Mouse (Mus musculus) thymus, postnatal 10 days (tissue): ENCODE measurements around the gene Rps6ka6.
A peak's percentile ranks its signal among the peaks of the same experiment; 100 is the strongest.

ENCODE experiments used
- DNase-seq, 2 experiments: peaks; one replicate each; pipeline ENCODE4 v3.0.0; 2021; ENCODE audit warnings: low spot score in 2 of 2

The Rps6ka6 gene

GRCm38 (mm10) chrX:111537859-111538258 lies at the start of gene Rps6ka6:
Rps6ka6 (minus strand) TSS chrX:111537959.
- no peak for DNase-seq

DNA sequence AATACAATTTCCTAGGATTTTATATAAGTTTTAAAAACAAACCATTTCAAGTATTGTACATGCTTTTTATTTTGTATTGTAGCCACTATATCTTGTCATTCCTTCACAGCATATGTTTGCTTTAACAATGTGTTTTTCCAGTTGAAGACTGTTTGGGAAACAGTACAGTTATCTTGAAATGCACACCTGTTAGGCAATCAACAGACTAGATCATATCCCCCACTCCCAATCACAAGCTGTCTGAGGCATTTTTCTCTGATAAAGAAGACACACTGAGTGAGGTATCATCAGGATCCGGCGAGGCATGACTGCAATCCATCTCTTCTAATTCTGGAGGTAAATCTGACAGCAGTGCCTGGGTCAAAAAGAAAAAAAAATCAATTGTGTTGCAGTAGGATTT lies 39.3 kb upstream of the Rps6ka6 start:
- DNase-seq = no peak

DNA sequence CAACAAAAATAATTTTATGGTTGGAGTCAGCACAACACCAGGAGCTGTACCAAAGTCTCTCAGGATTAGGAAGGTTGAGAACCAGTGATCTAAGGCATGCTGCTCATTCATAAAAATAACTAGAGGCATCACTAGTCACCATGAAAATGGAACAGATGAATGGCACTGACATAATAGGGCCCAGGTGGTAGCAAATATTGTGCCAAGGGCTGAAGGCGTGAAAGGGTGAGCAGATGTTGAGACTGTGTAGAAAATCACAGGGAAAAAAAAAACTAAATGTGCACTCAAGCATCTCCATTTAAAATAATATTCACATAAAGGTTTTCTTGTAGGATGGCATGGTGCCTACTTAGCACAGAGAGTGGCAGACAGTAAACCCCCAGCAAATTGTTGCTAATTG lies 19.6 kb downstream of the Rps6ka6 start:
- DNase-seq = no peak

- DNase-seq = no peak
These were observed 74.1 kb downstream of the Rps6ka6 start for GRCm38 (mm10) chrX:111463565-111464093.

GRCm38 (mm10) chrX:111462833-111463564 lies 74.8 kb downstream of the Rps6ka6 start:
- DNase-seq = peak; percentile 3 to 12

DNA sequence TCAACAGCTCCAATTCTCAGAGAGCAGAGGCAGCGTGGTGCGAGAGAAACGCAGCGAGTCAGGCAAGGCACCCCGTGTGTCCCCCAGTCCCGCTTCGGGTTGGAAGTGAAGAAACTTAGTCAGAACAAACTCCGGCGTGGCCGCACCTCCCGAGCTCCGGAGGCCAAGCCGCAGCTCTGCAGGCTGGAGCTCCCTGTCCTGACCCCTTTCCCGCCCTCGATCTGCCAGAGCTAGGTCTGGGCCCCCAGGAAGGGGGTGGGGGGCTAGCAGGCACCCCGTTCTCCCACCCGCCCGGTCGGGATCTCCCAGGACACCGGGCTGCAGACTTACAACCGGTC lies 75.3 kb downstream of the Rps6ka6 start:
- peak in 1 of 2 experiments; percentile 2 for DNase-seq

DNA sequence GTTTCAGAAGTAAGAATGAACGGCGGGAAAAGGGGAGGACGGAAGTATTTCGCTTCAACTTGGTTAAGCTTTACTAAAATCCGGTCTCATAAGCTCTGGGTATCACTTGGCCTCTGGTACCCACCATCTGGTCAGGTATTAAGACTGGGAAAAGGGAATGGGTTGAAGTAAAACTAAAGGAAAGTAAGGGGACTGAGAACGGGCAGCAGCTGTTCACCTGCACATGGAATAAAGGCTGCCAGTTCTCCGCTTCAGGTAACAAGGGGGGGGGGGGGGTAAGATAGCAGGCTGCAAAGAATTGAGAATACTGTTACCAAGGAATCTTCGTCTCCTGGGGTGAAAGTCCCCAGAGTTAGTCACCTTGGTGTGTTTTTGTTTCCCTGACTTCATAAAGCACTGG lies 75.7 kb downstream of the Rps6ka6 start:
- no peak for DNase-seq

DNA sequence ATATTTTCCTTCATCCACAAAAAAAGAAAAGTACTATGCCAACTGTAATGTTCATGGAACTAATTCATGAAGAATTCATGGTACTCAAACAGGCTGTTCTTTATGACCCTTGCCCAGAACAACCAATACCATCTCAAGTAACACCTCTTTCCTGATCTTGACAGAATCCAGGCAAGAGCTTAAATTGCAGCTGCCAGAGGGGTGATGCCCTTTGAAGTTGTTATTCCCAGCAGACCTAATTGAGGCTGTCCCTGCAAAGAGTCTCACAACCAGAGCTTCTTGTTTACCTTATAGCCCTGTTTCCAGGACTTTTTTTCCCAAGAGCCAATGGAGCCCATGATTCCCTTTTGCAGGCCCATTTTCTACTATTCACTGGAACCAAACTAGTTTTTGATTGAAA lies 77.6 kb downstream of the Rps6ka6 start:
- no peak for DNase-seq

- no peak for DNase-seq
These were observed 101.2 kb downstream of the Rps6ka6 start for GRCm38 (mm10) chrX:111436571-111436970.

- DNase-seq = no peak
These were observed 123.0 kb downstream of the Rps6ka6 start for GRCm38 (mm10) chrX:111414775-111415174.

GRCm38 (mm10) chrX:111404816-111405215 lies 132.9 kb downstream of the Rps6ka6 start:
- no peak for DNase-seq

- DNase-seq = no peak
These were observed 160.7 kb downstream of the Rps6ka6 start for GRCm38 (mm10) chrX:111377020-111377419.

GRCm38 (mm10) chrX:111374177-111374576 lies 163.6 kb downstream of the Rps6ka6 start:
- DNase-seq = no peak
